Mouse (Mus musculus) kidney, adult 2 months (tissue): ENCODE data around the gene Hist1h4h.

ENCODE experiments used
- CTCF ChIP-seq: fragments of 200-500 bp; conservative IDR thresholded peaks from 2 replicates; pipeline ENCODE4 v1.5.1; 2011; ENCODE audit warnings: low read depth, mild to moderate bottlenecking, control low read depth, low read length, moderate library complexity, mixed read lengths; ENCODE audit not compliant: insufficient read depth, insufficient read length
- POLR2A ChIP-seq: fragments of 200-500 bp; IDR thresholded peaks from one replicate; pipeline ENCODE4 v1.6.1; 2011; ENCODE audit warnings: low read depth, low read length, control low read depth

DNA sequence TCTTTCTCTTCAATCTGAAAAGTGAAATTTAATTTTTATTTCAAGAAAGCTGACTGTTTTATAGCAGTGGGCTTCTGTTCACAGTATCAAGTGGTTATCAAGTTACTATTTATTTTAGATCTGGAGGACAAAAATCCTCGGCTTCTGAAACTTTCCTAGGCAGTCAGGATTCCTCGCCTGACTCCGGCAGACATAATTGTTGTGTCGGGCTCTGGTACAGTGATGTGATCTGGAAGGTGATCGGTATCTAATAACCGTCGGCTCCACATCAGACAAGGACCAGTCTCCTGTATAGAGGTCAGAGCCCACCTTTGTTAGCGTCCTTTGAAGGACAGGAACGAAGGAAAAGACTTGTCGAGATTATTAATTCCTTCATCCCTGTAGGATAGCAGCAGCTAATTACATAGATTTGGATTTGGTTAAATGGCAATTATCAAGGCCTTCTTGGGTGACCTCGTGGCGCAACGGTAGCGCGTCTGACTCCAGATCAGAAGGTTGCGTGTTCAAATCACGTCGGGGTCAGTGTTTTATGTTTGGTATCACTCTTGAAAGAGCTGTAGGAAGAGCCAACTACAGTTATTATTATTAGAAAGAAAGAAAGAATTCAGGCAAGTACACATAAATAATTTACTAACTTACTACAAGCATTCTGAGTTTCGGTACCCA is 33.1 kb upstream of the Hist1h4h start:
- TF ChIP-seq CTCF: no peak
- no peak for TF ChIP-seq POLR2A
